16 mouse cellular contexts compared by ENCODE assay signal in genomic region chr16:34050090-34050489, GRCm38 (mm10).
DNase-seq lines count a peak whose midpoint lies in the region; ATAC-seq and TF ChIP-seq lines count a peak whose summit lies in the region.
"Had no signal": no experiment of that assay in that cellular context is flagged by ENCODE, and none has a peak within 500 bp of the region (broad histone marks: within the 10 kb centered on the region; RNA-seq: fewer than 3 reads in every experiment).

No protein-coding gene starts in this region.

- H3K4me2 ChIP-seq in heart, embryonic 15.5 days, result no peak overlapping the region
- H3K4me2 ChIP-seq in liver, embryonic 15.5 days, result peak overlapping the region; percentile 51
- no peak overlapping the region for H3K4me2 ChIP-seq in forebrain, embryonic 15.5 days (replicated peaks)
- H3K4me2 ChIP-seq: embryonic facial prominence, embryonic 12.5 days; hindbrain, embryonic 15.5 days; lung, embryonic 15.5 days; midbrain, embryonic 13.5 days; neural tube, embryonic 13.5 days had no signal

- peak overlapping the region; percentile 40; the same call in 1 of the 2 replicates for H3K27ac ChIP-seq in heart, embryonic 15.5 days
- H3K27ac ChIP-seq in MEL (ENCODE audit: control insufficient read depth, low read depth, low read length), result peak overlapping the region; percentile 15; the same call in 1 of the 2 replicates
- peak overlapping the region; percentile 48 for H3K27ac ChIP-seq in embryonic facial prominence, embryonic 10.5 days (replicated peaks)
- peak overlapping the region; percentile 73 for H3K27ac ChIP-seq in liver, embryonic 15.5 days (replicated peaks)
- H3K27ac ChIP-seq in forebrain, embryonic 15.5 days (replicated peaks), result no peak overlapping the region
- H3K27ac ChIP-seq: embryonic facial prominence, embryonic 12.5 days; hindbrain, embryonic 15.5 days; lung, embryonic 15.5 days; midbrain, embryonic 13.5 days; neural tube, embryonic 13.5 days had no signal

- no peaks in the 10 kb centered on the region for H3K9me3 ChIP-seq in heart, embryonic 15.5 days (replicated peaks)
- H3K9me3 ChIP-seq in MEL (replicated peaks; ENCODE audit: insufficient read depth, low read length), result no peaks in the 10 kb centered on the region
- H3K9me3 ChIP-seq in embryonic facial prominence, embryonic 10.5 days, result no peaks in the 10 kb centered on the region
- no peaks in the 10 kb centered on the region for H3K9me3 ChIP-seq in liver, embryonic 15.5 days (replicated peaks)
- no peaks in the 10 kb centered on the region for H3K9me3 ChIP-seq in forebrain, embryonic 15.5 days
- H3K9me3 ChIP-seq: embryonic facial prominence, embryonic 12.5 days; hindbrain, embryonic 15.5 days; lung, embryonic 15.5 days; midbrain, embryonic 13.5 days; neural tube, embryonic 13.5 days had no signal

- no peak for TF ChIP-seq CTCF in MEL (IDR thresholded peaks at IDR 0.05 in 2 of 3, conservative IDR thresholded peaks at IDR 0.05 in 1 of 3; ENCODE audit: control insufficient read depth in 1 of 3, insufficient read depth in 1 of 3, low read depth in 2 of 3, low read length in 3 of 3, poor library complexity in 1 of 3, severe bottlenecking in 1 of 3)

- ATAC-seq in heart, embryonic 15.5 days (replicated peaks; ENCODE audit: insufficient number of reproducible peaks, insufficient read depth, low FRiP score, low read depth), result no peak
- ATAC-seq in liver, embryonic 15.5 days (ENCODE audit: insufficient read depth), result peak; percentile 95
- no peak for ATAC-seq in forebrain, embryonic 15.5 days (replicated peaks)
- ATAC-seq: midbrain, embryonic 13.5 days had no signal

- H3K27me3 ChIP-seq in heart, embryonic 15.5 days, result no peaks in the 10 kb centered on the region
- no peaks in the 10 kb centered on the region for H3K27me3 ChIP-seq in MEL (ENCODE audit: control insufficient read depth in 1 of 2, insufficient read depth in 2 of 2, low read length in 2 of 2)
- no peaks in the 10 kb centered on the region for H3K27me3 ChIP-seq in embryonic facial prominence, embryonic 10.5 days (replicated peaks; ENCODE audit: low read depth, poor library complexity, severe bottlenecking)
- H3K27me3 ChIP-seq in liver, embryonic 15.5 days, result peaks cover 6% of the 10 kb centered on the region; the same call in 1 of the 2 replicates
- H3K27me3 ChIP-seq in forebrain, embryonic 15.5 days, result no peaks in the 10 kb centered on the region
- H3K27me3 ChIP-seq: embryonic facial prominence, embryonic 12.5 days; hindbrain, embryonic 15.5 days; lung, embryonic 15.5 days; midbrain, embryonic 13.5 days; neural tube, embryonic 13.5 days had no signal

- no peak for DNase-seq in heart, postnatal 14 days
- peak; percentile 59 for DNase-seq in MEL (ENCODE audit: low read depth, low spot score)
- DNase-seq in embryonic facial prominence, embryonic 10.5 days (ENCODE audit: low spot score), result no peak
- no peak for DNase-seq in lung, postnatal 10 days
- DNase-seq: cerebellum, postnatal 10 days; kidney, adult 8-10 months; right cerebral cortex, adult 18-20 months; thymus, postnatal 25 days had no signal

- no peaks in the 10 kb centered on the region for H3K79me2 ChIP-seq in MEL (ENCODE audit: control insufficient read depth, insufficient read depth, low read length, poor library complexity)

- 54% methylated on average over 7 of the region's 7 CpGs for WGBS in heart, embryonic 15.5 days
- 78% methylated on average over 7 of the region's 7 CpGs for WGBS in embryonic facial prominence, embryonic 10.5 days
- WGBS in liver, embryonic 15.5 days (ENCODE audit: insufficient replicate concordance), result 20% methylated on average over 7 of the region's 7 CpGs
- WGBS in forebrain, embryonic 15.5 days, result 80% methylated on average over 7 of the region's 7 CpGs

- peak; percentile 49 to 62; a peak in 3 of 4 replicates for TF ChIP-seq EP300 in MEL (IDR thresholded peaks at IDR 0.05; ENCODE audit: low read depth in 1 of 2, low read length in 2 of 2)

- no peak for TF ChIP-seq POLR2A in MEL (IDR thresholded peaks at IDR 0.05; ENCODE audit: control insufficient read depth in 1 of 2, insufficient read depth in 1 of 2, low read depth in 1 of 2, low read length in 2 of 2, poor library complexity in 1 of 2)

- peaks cover 34% of the 10 kb centered on the region for H3K36me3 ChIP-seq in heart, embryonic 15.5 days
- peaks cover 0 to 31% of the 10 kb centered on the region in 2 experiments; a peak in 2 of 4 replicates for H3K36me3 ChIP-seq in MEL (ENCODE audit: control insufficient read depth in 1 of 2, insufficient read depth in 2 of 2, low read length in 2 of 2)
- H3K36me3 ChIP-seq in embryonic facial prominence, embryonic 10.5 days (replicated peaks), result peaks cover 39% of the 10 kb centered on the region
- H3K36me3 ChIP-seq in liver, embryonic 15.5 days (replicated peaks), result no peaks in the 10 kb centered on the region
- peaks cover 24% of the 10 kb centered on the region for H3K36me3 ChIP-seq in forebrain, embryonic 15.5 days

- H3K9ac ChIP-seq in heart, embryonic 15.5 days, result no peak overlapping the region
- no peak overlapping the region for H3K9ac ChIP-seq in MEL (ENCODE audit: control insufficient read depth, low read depth, low read length, poor library complexity, severe bottlenecking)
- H3K9ac ChIP-seq in liver, embryonic 15.5 days, result no peak overlapping the region
- no peak overlapping the region for H3K9ac ChIP-seq in forebrain, embryonic 15.5 days (replicated peaks)
- H3K9ac ChIP-seq: embryonic facial prominence, embryonic 12.5 days; hindbrain, embryonic 15.5 days; lung, embryonic 15.5 days; midbrain, embryonic 13.5 days; neural tube, embryonic 13.5 days had no signal

- H3K4me1 ChIP-seq in heart, embryonic 15.5 days (replicated peaks), result peaks cover 14% of the 10 kb centered on the region
- peaks cover 12 to 32% of the 10 kb centered on the region in 2 experiments for H3K4me1 ChIP-seq in MEL (ENCODE audit: control insufficient read depth in 1 of 2, insufficient read depth in 2 of 2, low read length in 2 of 2)
- peaks cover 13% of the 10 kb centered on the region for H3K4me1 ChIP-seq in embryonic facial prominence, embryonic 10.5 days
- peaks cover 52% of the 10 kb centered on the region for H3K4me1 ChIP-seq in liver, embryonic 15.5 days (replicated peaks)
- H3K4me1 ChIP-seq in forebrain, embryonic 15.5 days, result 0 out of 2 replicates have a peak, but pooled peaks cover 4% of the 10 kb centered on the region
- H3K4me1 ChIP-seq: embryonic facial prominence, embryonic 12.5 days; hindbrain, embryonic 15.5 days; lung, embryonic 15.5 days; midbrain, embryonic 13.5 days had no signal

- no peak overlapping the region for H3K4me3 ChIP-seq in heart, embryonic 15.5 days
- H3K4me3 ChIP-seq in MEL (ENCODE audit: control insufficient read depth in 1 of 2, insufficient read depth in 1 of 2, low read depth in 2 of 2, low read length in 2 of 2), result no peak overlapping the region
- no peak overlapping the region for H3K4me3 ChIP-seq in embryonic facial prominence, embryonic 10.5 days
- no peak overlapping the region for H3K4me3 ChIP-seq in liver, embryonic 15.5 days (replicated peaks)
- no peak overlapping the region for H3K4me3 ChIP-seq in forebrain, embryonic 15.5 days
- H3K4me3 ChIP-seq: embryonic facial prominence, embryonic 12.5 days; hindbrain, embryonic 15.5 days; lung, embryonic 15.5 days; midbrain, embryonic 13.5 days; neural tube, embryonic 13.5 days had no signal

- TF ChIP-seq RAD21 in MEL (IDR thresholded peaks at IDR 0.05; ENCODE audit: low read depth, low read length), result no peak

- intact Hi-C loops in heart, postnatal 14 days (cut with DNase I), result no loop called here

TF ChIP-seq in MEL, 35 proteins besides CTCF, POLR2A, EP300 and RAD21:
- no peak for TF ChIP-seq ELF1 (IDR thresholded peaks at IDR 0.05; ENCODE audit: low read depth, low read length)
- no peak for TF ChIP-seq POLR2AphosphoS2 (IDR thresholded peaks at IDR 0.05; ENCODE audit: low read length)
- peak; percentile 94 for TF ChIP-seq TAL1 (IDR thresholded peaks at IDR 0.05; ENCODE audit: low read length)
- TF ChIP-seq CHD1 (IDR thresholded peaks at IDR 0.05; ENCODE audit: low read depth, low read length), result no peak
- peak; percentile 49 for TF ChIP-seq GATA1 (IDR thresholded peaks at IDR 0.05; ENCODE audit: low read depth, low read length)
- no peak for TF ChIP-seq JUND (IDR thresholded peaks at IDR 0.05; ENCODE audit: low read depth, low read length)
- TF ChIP-seq MYC (IDR thresholded peaks at IDR 0.05; ENCODE audit: low read depth, low read length), result no peak
- TF ChIP-seq HCFC1 (IDR thresholded peaks at IDR 0.05; ENCODE audit: low read depth, low read length), result no peak
- 0 out of 2 replicates have a peak, but pooled peaks have one; percentile 40 for TF ChIP-seq TCF12 (IDR thresholded peaks at IDR 0.05; ENCODE audit: low read depth, low read length)
- 0 out of 2 replicates have a peak, but pooled peaks have one; percentile 19 for TF ChIP-seq TBP (IDR thresholded peaks at IDR 0.05; ENCODE audit: low read depth, low read length)
- TF ChIP-seq NRF1 (IDR thresholded peaks at IDR 0.05; ENCODE audit: insufficient read depth, low read depth, low read length, poor library complexity, severe bottlenecking), result no peak
- TF ChIP-seq MEF2A (IDR thresholded peaks at IDR 0.05; ENCODE audit: extremely low read depth, insufficient replicate concordance, low read depth, low read length, poor library complexity, severe bottlenecking), result no peak
